Mouse (Mus musculus): ENCODE measurements around the gene Sf3a1. TPM values are rescaled to one million over a fixed set of nuclear protein-coding genes. Genes with fewer than 3 reads are reported as not detected.

Gene Sf3a1
- polyA plus RNA-seq, 1 experiment from 2014 or later, result 12.6 TPM

DNA sequence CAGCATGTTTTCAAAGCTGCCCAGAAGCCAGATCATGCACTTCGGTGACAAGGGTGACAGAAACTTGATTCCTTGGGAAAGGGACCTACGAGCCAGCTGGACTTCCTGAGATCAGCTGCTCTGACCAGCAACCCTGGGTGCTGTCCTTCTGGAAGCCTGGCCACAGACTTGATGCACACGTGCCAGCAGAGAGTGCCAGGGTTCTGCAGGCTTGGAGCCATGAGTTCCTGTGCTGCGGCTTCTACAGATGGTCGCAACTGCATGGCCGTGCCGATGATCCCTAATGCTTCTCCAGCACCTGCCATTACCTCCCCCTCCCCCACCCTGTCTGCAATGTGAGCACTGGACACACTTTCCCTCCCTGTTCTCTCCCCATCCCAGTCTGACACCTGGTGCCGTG lies 68.3 kb downstream of the Sf3a1 start:
- Histone ChIP-seq H3K27ac (ENCODE audit: low read length) (no peak overlapping the region), H3K36me3 (ENCODE audit: insufficient read depth, low read length) (no peaks in the 10 kb centered on the region), H3K4me2 (replicated peaks; ENCODE audit: low read depth, low read length) (no peak overlapping the region), H3K27me3 (replicated peaks; ENCODE audit: insufficient read depth, low read length) (no peaks in the 10 kb centered on the region), H3K4me1 (ENCODE audit: insufficient read depth, low read depth, low read length) (no peaks in the 10 kb centered on the region), H3K9me3 (ENCODE audit: low read length) (no peaks in the 10 kb centered on the region), H3K4me3 (ENCODE audit: low read depth, low read length) (no peak overlapping the region), H3K9ac (replicated peaks; ENCODE audit: low read depth) (no peak overlapping the region)
- 22% methylated on average over 8 of the region's 8 CpGs for WGBS
- no peak for ATAC-seq
- TF ChIP-seq EP300 (IDR thresholded peaks at IDR 0.05) (no peak), CTCF (IDR thresholded peaks at IDR 0.05) (no peak)
- DNase-seq (ENCODE audit: low spot score), result peak; percentile 44

- ATAC-seq (0 out of 2 replicates have a peak, but pooled peaks have one; percentile 2), DNase-seq (ENCODE audit: low spot score) (no peak)
- no peaks in the 10 kb centered on the region for H3K9me3 ChIP-seq (ENCODE audit: low read length)
- H3K4me1 ChIP-seq (ENCODE audit: insufficient read depth, low read depth, low read length), result no peaks in the 10 kb centered on the region
- 48% methylated on average over 4 of the region's 4 CpGs for WGBS
- no peak for TF ChIP-seq EP300 (IDR thresholded peaks at IDR 0.05)
- no peak for TF ChIP-seq CTCF (IDR thresholded peaks at IDR 0.05)
- H3K9ac ChIP-seq (replicated peaks; ENCODE audit: low read depth), result no peak overlapping the region
- H3K27ac ChIP-seq (ENCODE audit: low read length), result no peak overlapping the region
- no peak overlapping the region for H3K4me2 ChIP-seq (replicated peaks; ENCODE audit: low read depth, low read length)
- H3K36me3 ChIP-seq (ENCODE audit: insufficient read depth, low read length), result no peaks in the 10 kb centered on the region
- no peak overlapping the region for H3K4me3 ChIP-seq (ENCODE audit: low read depth, low read length)
- H3K27me3 ChIP-seq (replicated peaks; ENCODE audit: insufficient read depth, low read length), result no peaks in the 10 kb centered on the region
Observed at GRCm38 (mm10) chr11:4229841-4230240, 69.7 kb downstream of the Sf3a1 start.

DNA sequence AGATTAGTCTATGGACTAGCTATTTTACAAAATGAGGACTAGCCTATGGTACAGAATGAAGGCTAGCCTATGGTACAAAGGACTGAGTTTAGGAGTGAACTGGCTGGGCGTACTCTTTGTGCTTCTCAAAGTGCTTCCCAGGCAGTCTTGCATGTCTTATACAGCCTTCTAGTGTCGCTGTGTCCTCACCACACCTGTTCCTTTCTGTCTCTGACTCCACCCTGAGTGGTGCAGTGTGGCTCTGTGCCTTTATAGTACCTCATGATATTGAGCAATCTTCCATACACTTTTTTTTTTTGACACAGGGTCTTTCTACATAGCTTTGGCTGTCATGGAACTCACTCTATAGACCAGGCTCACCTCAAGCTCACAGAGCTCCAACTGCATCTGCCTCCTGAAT lies 71.3 kb downstream of the Sf3a1 start:
- WGBS, result 90% methylated on average over 2 of the region's 2 CpGs

More for the DNA sequence above, 71.3 kb downstream of the Sf3a1 start:
- H3K9ac ChIP-seq (replicated peaks; ENCODE audit: low read depth), result no peak overlapping the region
- no peak overlapping the region for H3K27ac ChIP-seq (ENCODE audit: low read length)
- ATAC-seq (no peak), DNase-seq (ENCODE audit: low spot score) (no peak)
- TF ChIP-seq EP300 (IDR thresholded peaks at IDR 0.05), result no peak
- no peak for TF ChIP-seq CTCF (IDR thresholded peaks at IDR 0.05)
- no peaks in the 10 kb centered on the region for H3K36me3 ChIP-seq (ENCODE audit: insufficient read depth, low read length)
- H3K9me3 ChIP-seq (ENCODE audit: low read length), result no peaks in the 10 kb centered on the region
- H3K27me3 ChIP-seq (replicated peaks; ENCODE audit: insufficient read depth, low read length), result no peaks in the 10 kb centered on the region
- no peaks in the 10 kb centered on the region for H3K4me1 ChIP-seq (ENCODE audit: insufficient read depth, low read depth, low read length)
- no peak overlapping the region for H3K4me2 ChIP-seq (replicated peaks; ENCODE audit: low read depth, low read length)
- no peak overlapping the region for H3K4me3 ChIP-seq (ENCODE audit: low read depth, low read length)

Small RNA genes lying within 50 kb of the gene (microRNA-seq; reads per million reads assigned to microRNA genes)
- gene Mir3060, result 1.7 reads per million

Other genes with a start within 250 kb of the Sf3a1 start
- gene Slc35e4, start 245.7 kb upstream of the Sf3a1 start, polyA plus RNA-seq (2015; fragmentation: Nextera tagmentation; extraction: Ambion mirVana), result 8.6 and 10.3 TPM in 2 replicates
- gene Tcn2, start 228.2 kb upstream of the Sf3a1 start, polyA plus RNA-seq (2015; fragmentation: Nextera tagmentation; extraction: Ambion mirVana), result 152 and 170 TPM in 2 replicates
- gene Pes1, start 196.4 kb upstream of the Sf3a1 start, polyA plus RNA-seq (2015; fragmentation: Nextera tagmentation; extraction: Ambion mirVana), result 34.2 and 38.3 TPM in 2 replicates
- gene 4930556J24Rik, start 183.6 kb upstream of the Sf3a1 start, polyA plus RNA-seq (2015; fragmentation: Nextera tagmentation; extraction: Ambion mirVana), result not detected in 2 replicates
- 20.5 and 21.1 TPM in 2 replicates for gene Gal3st1, start 176.7 kb upstream of the Sf3a1 start, polyA plus RNA-seq (2015; fragmentation: Nextera tagmentation; extraction: Ambion mirVana)
- gene Sec14l4, start 128.9 kb upstream of the Sf3a1 start, polyA plus RNA-seq (2015; fragmentation: Nextera tagmentation; extraction: Ambion mirVana), result 28.0 and 35.9 TPM in 2 replicates
- gene Sec14l3, start 95.5 kb upstream of the Sf3a1 start, polyA plus RNA-seq (2015; fragmentation: Nextera tagmentation; extraction: Ambion mirVana), result 529 and 716 TPM in 2 replicates
- 6.4 and 6.5 TPM in 2 replicates for gene Mtfp1, start 64.9 kb upstream of the Sf3a1 start, polyA plus RNA-seq (2015; fragmentation: Nextera tagmentation; extraction: Ambion mirVana)
- gene Sec14l2, start 36.9 kb upstream of the Sf3a1 start, polyA plus RNA-seq (2015; fragmentation: Nextera tagmentation; extraction: Ambion mirVana), result 6.5 and 7.6 TPM in 2 replicates
- gene Rnf215, start 25.1 kb upstream of the Sf3a1 start, polyA plus RNA-seq (2015; fragmentation: Nextera tagmentation; extraction: Ambion mirVana), result 57.8 and 59.0 TPM in 2 replicates
- 7.3 and 8.2 TPM in 2 replicates for gene Ccdc157, start 57 bp upstream of the Sf3a1 start, polyA plus RNA-seq (2015; fragmentation: Nextera tagmentation; extraction: Ambion mirVana)
- gene Tbc1d10a, start 26.4 kb downstream of the Sf3a1 start, polyA plus RNA-seq (2015; fragmentation: Nextera tagmentation; extraction: Ambion mirVana), result 41.7 and 43.8 TPM in 2 replicates
- gene Castor1, start 57.9 kb downstream of the Sf3a1 start, polyA plus RNA-seq (2015; fragmentation: Nextera tagmentation; extraction: Ambion mirVana), result 16.5 and 17.8 TPM in 2 replicates
- 0.69 and 1.3 TPM in 2 replicates for gene Osm, start 76.1 kb downstream of the Sf3a1 start, polyA plus RNA-seq (2015; fragmentation: Nextera tagmentation; extraction: Ambion mirVana)
- 0.57 and 0.94 TPM in 2 replicates for gene Lif, start 97.2 kb downstream of the Sf3a1 start, polyA plus RNA-seq (2015; fragmentation: Nextera tagmentation; extraction: Ambion mirVana)

Data from lung, postnatal 0 days (tissue).